Mouse (Mus musculus): ENCODE measurements at regions not wholly inside any gene's neighbourhood (a gene's known extent, or its start where the extent isn't known, plus 50 kb on each side); places are given as distances from the start of the nearest gene placed in this dataset.

DNA sequence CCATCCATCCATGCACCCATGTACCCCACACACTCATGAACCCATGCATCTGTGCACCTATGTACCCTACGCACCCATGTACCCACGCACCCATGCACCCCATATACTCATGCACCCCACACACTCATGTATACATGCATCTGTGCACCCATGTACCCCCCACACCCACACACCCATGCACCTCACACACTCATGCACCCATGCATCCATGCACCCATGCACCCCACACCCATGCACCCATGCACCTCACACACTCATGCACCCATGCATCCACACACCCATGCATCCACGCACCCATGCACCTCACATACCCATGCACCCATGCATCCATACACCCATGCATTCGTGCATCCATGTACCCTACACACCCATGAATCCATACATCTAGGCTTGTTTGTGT, 63.6 kb downstream of the 4930564D02Rik start:
- H3K4me1 ChIP-seq (replicated peaks; ENCODE audit: control insufficient read depth in 2 of 2, insufficient read depth in 2 of 2, low read length in 1 of 2): no peaks in the 10 kb centered on the region
- H3K9me3 ChIP-seq (ENCODE audit: control insufficient read depth, low read length): no peaks in the 10 kb centered on the region
- no peak overlapping the region for H3K4me2 ChIP-seq (ENCODE audit: low read depth)
- ATAC-seq (ENCODE audit: insufficient read depth) (no peak), DNase-seq (ENCODE audit: low read depth in 3 of 3, low spot score in 3 of 3) (no peak)
- TF ChIP-seq CTCF (IDR thresholded peaks at IDR 0.05; ENCODE audit: low read depth): no peak
- no peak for TF ChIP-seq EP300 (IDR thresholded peaks at IDR 0.05; ENCODE audit: low read depth)
- H3K36me3 ChIP-seq (replicated peaks; ENCODE audit: control insufficient read depth, insufficient read depth, low read depth): no peaks in the 10 kb centered on the region
- 60% methylated on average over 4 of the region's 4 CpGs for WGBS (ENCODE audit: insufficient replicate concordance)
- H3K9ac ChIP-seq (replicated peaks): no peak overlapping the region
- H3K27ac ChIP-seq: no peak overlapping the region
- H3K27me3 ChIP-seq (ENCODE audit: control insufficient read depth, insufficient read depth, low read length): no peaks in the 10 kb centered on the region
- no peak overlapping the region for H3K4me3 ChIP-seq (ENCODE audit: insufficient read depth in 1 of 2, low read depth in 2 of 2, low read length in 2 of 2)

DNA sequence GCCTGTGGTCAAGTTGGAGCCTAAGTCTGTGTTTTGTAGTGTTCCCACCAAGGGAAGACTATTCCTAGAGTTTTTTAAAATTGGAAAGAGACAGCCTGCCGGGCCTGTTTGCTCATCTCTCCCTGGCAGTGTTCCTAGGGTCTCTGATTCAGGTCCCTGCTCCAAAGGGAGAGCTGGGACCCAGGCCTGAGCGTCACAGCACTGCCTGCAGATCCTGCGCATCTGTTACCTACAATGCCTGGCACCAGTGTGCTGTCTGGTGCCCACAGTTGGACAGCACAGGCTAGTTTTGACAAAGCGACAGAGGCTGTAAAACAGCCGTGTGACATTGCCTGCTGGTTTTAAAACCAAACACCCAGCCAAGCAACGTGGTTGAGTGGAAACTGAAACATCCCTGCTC, 64.4 kb downstream of the 4930564D02Rik start:
- WGBS (ENCODE audit: insufficient replicate concordance): 70% methylated on average over 6 of the region's 6 CpGs
- no peak for DNase-seq (ENCODE audit: low read depth in 3 of 3, low spot score in 3 of 3)
- Histone ChIP-seq H3K9ac (replicated peaks) (no peak overlapping the region), H3K4me2 (ENCODE audit: low read depth) (no peak overlapping the region), H3K4me1 (replicated peaks; ENCODE audit: control insufficient read depth in 2 of 2, insufficient read depth in 2 of 2, low read length in 1 of 2) (no peaks in the 10 kb centered on the region), H3K36me3 (replicated peaks; ENCODE audit: control insufficient read depth, insufficient read depth, low read depth) (no peaks in the 10 kb centered on the region), H3K9me3 (ENCODE audit: control insufficient read depth, low read length) (no peaks in the 10 kb centered on the region), H3K27me3 (ENCODE audit: control insufficient read depth, insufficient read depth, low read length) (no peaks in the 10 kb centered on the region), H3K4me3 (ENCODE audit: insufficient read depth in 1 of 2, low read depth in 2 of 2, low read length in 2 of 2) (no peak overlapping the region), H3K27ac (no peak overlapping the region)
- ATAC-seq (ENCODE audit: insufficient read depth): no peak
- TF ChIP-seq EP300 (IDR thresholded peaks at IDR 0.05; ENCODE audit: low read depth) (no peak), CTCF (IDR thresholded peaks at IDR 0.05; ENCODE audit: low read depth) (no peak)

DNA sequence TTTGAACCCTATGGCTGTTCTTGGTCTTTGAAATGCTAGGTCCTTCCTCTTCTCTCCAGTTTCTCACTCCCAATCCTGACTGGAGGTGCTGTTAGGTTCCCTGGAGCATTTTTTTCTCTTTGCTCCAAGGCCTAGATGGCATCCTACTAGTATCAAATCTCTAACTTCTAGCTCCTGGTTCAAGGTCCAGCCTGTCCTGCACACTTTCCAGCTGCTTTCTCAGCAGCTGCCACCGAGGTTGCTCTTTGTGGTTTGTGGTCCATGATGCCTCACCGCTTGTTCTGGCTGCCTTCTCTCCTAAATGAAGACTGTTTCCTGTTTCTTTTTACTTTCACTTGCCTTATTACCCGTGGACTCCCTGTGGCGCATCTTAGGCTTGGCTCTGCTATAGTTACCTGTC, 66.4 kb downstream of the 4930564D02Rik start:
- H3K4me2 ChIP-seq (ENCODE audit: low read depth): no peak overlapping the region
- H3K4me1 ChIP-seq (replicated peaks; ENCODE audit: control insufficient read depth in 2 of 2, insufficient read depth in 2 of 2, low read length in 1 of 2): no peaks in the 10 kb centered on the region
- DNase-seq (ENCODE audit: low read depth in 3 of 3, low spot score in 3 of 3) (no peak), ATAC-seq (ENCODE audit: insufficient read depth) (no peak)
- no peaks in the 10 kb centered on the region for H3K27me3 ChIP-seq (ENCODE audit: control insufficient read depth, insufficient read depth, low read length)
- H3K9ac ChIP-seq (replicated peaks): no peak overlapping the region
- WGBS (ENCODE audit: insufficient replicate concordance): 9% methylated on average over 4 of the region's 4 CpGs
- H3K4me3 ChIP-seq (ENCODE audit: insufficient read depth in 1 of 2, low read depth in 2 of 2, low read length in 2 of 2): no peak overlapping the region
- no peaks in the 10 kb centered on the region for H3K36me3 ChIP-seq (replicated peaks; ENCODE audit: control insufficient read depth, insufficient read depth, low read depth)
- no peak overlapping the region for H3K27ac ChIP-seq
- TF ChIP-seq CTCF (IDR thresholded peaks at IDR 0.05; ENCODE audit: low read depth) (no peak), EP300 (IDR thresholded peaks at IDR 0.05; ENCODE audit: low read depth) (no peak)
- H3K9me3 ChIP-seq (ENCODE audit: control insufficient read depth, low read length): no peaks in the 10 kb centered on the region

DNA sequence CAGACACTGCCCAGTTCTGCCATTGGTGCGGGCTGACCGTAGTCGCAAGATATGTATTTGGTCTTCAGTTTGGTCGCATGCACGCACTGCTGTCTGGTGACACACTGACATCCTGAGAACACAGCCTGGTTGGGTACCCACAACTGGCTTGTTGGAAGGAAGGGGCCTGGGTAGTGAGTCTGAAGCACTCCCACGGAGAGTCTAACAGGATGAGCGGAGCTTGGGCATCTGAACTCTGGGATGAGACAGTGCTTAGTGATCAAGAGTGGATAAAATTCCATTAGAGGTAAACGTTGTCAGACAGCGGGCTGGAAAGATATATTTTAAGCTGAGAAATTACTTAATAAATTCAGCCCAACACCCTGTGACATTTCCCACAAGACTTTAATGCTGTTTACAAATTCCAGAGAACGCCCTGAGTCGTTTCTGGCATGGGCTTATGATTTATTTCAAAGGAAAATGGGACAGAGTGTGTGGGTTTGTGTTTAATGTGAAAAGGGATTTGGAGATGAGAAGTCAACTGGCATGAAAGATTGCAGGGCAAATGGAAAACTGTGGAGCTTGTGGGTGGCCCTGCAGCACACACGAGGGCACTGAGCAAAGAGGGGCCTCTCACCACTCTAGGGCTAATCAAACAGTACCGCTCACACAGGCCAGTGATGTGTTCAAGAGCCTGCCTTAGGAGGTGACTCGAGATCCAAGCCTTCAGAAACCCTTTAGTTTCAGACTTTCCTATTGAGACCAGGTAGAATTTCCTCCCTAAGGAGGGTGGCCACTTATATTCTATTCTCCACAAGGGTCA, 74.7 kb downstream of the 4930564D02Rik start:
- Histone ChIP-seq H3K36me3 (replicated peaks; ENCODE audit: control insufficient read depth, insufficient read depth, low read depth) (no peaks in the 10 kb centered on the region), H3K9me3 (ENCODE audit: control insufficient read depth, low read length) (no peaks in the 10 kb centered on the region), H3K4me3 (ENCODE audit: insufficient read depth in 1 of 2, low read depth in 2 of 2, low read length in 2 of 2) (no peak overlapping the region), H3K27me3 (ENCODE audit: control insufficient read depth, insufficient read depth, low read length) (no peaks in the 10 kb centered on the region), H3K27ac (no peak overlapping the region), H3K4me1 (replicated peaks; ENCODE audit: control insufficient read depth in 2 of 2, insufficient read depth in 2 of 2, low read length in 1 of 2) (no peaks in the 10 kb centered on the region), H3K4me2 (ENCODE audit: low read depth) (no peak overlapping the region), H3K9ac (replicated peaks) (no peak overlapping the region)
- 72% methylated on average over 14 of the region's 14 CpGs for WGBS (ENCODE audit: insufficient replicate concordance)
- TF ChIP-seq EP300 (IDR thresholded peaks at IDR 0.05; ENCODE audit: low read depth): no peak
- TF ChIP-seq CTCF (IDR thresholded peaks at IDR 0.05; ENCODE audit: low read depth): no peak
- DNase-seq (ENCODE audit: low read depth in 3 of 3, low spot score in 3 of 3) (no peak), ATAC-seq (ENCODE audit: insufficient read depth) (no peak)

DNA sequence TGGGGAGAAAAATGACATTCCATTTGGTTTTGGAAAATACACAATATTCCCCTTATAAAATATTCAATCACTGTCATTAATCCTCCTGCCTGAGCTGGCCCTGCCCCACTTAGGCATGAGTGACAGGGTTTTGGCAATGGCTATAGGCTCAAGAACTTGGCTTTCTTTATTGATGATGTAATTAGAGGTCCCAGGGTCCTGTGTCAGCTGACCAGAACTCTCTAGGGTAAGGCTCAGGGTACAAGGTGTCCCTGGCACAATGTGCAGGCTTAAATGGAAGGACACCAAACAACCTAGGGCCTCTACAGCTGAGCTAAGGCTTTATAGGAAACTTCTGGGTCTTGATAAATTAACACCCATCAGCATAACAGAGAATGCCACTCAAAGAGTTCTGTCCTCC, 76.0 kb downstream of the 4930564D02Rik start:
- DNase-seq (ENCODE audit: low read depth in 3 of 3, low spot score in 3 of 3) (no peak), ATAC-seq (ENCODE audit: insufficient read depth) (no peak)
- TF ChIP-seq EP300 (IDR thresholded peaks at IDR 0.05; ENCODE audit: low read depth) (no peak), CTCF (IDR thresholded peaks at IDR 0.05; ENCODE audit: low read depth) (no peak)
- Histone ChIP-seq H3K4me3 (ENCODE audit: insufficient read depth in 1 of 2, low read depth in 2 of 2, low read length in 2 of 2) (no peak overlapping the region), H3K36me3 (replicated peaks; ENCODE audit: control insufficient read depth, insufficient read depth, low read depth) (no peaks in the 10 kb centered on the region), H3K4me2 (ENCODE audit: low read depth) (no peak overlapping the region), H3K9me3 (ENCODE audit: control insufficient read depth, low read length) (no peaks in the 10 kb centered on the region), H3K27ac (no peak overlapping the region), H3K27me3 (ENCODE audit: control insufficient read depth, insufficient read depth, low read length) (no peaks in the 10 kb centered on the region), H3K9ac (replicated peaks) (no peak overlapping the region), H3K4me1 (replicated peaks; ENCODE audit: control insufficient read depth in 2 of 2, insufficient read depth in 2 of 2, low read length in 1 of 2) (no peaks in the 10 kb centered on the region)

All from liver, embryonic 14.5 days (tissue).